Mouse (Mus musculus) midbrain, postnatal 0 days (tissue): ENCODE data around the gene Aftph. TPM values are rescaled to one million over a fixed set of nuclear protein-coding genes. Genes with fewer than 3 reads are reported as not detected.

Source experiments
- ATAC-seq: fragments of 200-750 bp; cut with Nextera tagmentation; 2 replicates; pipeline ENCODE4 v1.8.0; 2017; ENCODE audit warnings: moderate number of reproducible peaks, mild to moderate bottlenecking, moderate TSS enrichment, moderate library complexity; ENCODE audit not compliant: low FRiP score
- DNase-seq: peaks from one replicate; pipeline ENCODE4 v3.0.0-alpha.2; 2015; ENCODE audit warnings: low spot score
- H3K27ac ChIP-seq: fragments of 300-500 bp; sonication (generic); 2 replicates; pipeline ENCODE4 v1.5.1; 2014; ENCODE audit warnings: low read depth, mild to moderate bottlenecking, low read length, mixed read lengths
- H3K27me3 ChIP-seq: fragments of 300-500 bp; sonication (generic); 2 replicates; pipeline ENCODE4 v1.6.1; 2014; ENCODE audit warnings: low read length, control low read depth, mixed read lengths; ENCODE audit not compliant: insufficient read depth
- H3K36me3 ChIP-seq: fragments of 300-500 bp; sonication (generic); 2 replicates; pipeline ENCODE4 v1.6.1; 2014; ENCODE audit warnings: low read length, control low read depth, mixed read lengths; ENCODE audit not compliant: insufficient read depth
- H3K4me1 ChIP-seq: fragments of 300-500 bp; sonication (generic); 2 replicates; pipeline ENCODE4 v1.6.1; 2014; ENCODE audit warnings: mild to moderate bottlenecking, control low read depth, antibody characterized with exemption, low read length, mixed read lengths; ENCODE audit not compliant: insufficient read depth
- H3K4me2 ChIP-seq: fragments of 300-500 bp; sonication (generic); 2 replicates; pipeline ENCODE4 v1.6.1; 2014; ENCODE audit warnings: low read depth, mild to moderate bottlenecking, low read length, mixed read lengths; ENCODE audit not compliant: poor library complexity, severe bottlenecking
- H3K4me3 ChIP-seq: fragments of 300-500 bp; sonication (generic); 2 replicates; pipeline ENCODE4 v1.5.1; 2014; ENCODE audit warnings: low read depth, mild to moderate bottlenecking, low read length, moderate library complexity
- H3K9ac ChIP-seq: fragments of 300-500 bp; sonication (generic); replicated peaks from 2 replicates; pipeline ENCODE4 v1.6.1; 2014; ENCODE audit warnings: mild to moderate bottlenecking, low read length, moderate library complexity, mixed read lengths; ENCODE audit not compliant: poor library complexity, severe bottlenecking
- H3K9me3 ChIP-seq: fragments of 300-500 bp; sonication (generic); 2 replicates; pipeline ENCODE4 v1.6.1; 2016; ENCODE audit warnings: low read length, control low read depth
- CTCF ChIP-seq: IDR thresholded peaks from 2 replicates; pipeline ENCODE4 v1.5.1; 2016; ENCODE audit warnings: antibody characterized with exemption, mild to moderate bottlenecking
- WGBS: fragments of 180-500 bp; shearing (Covaris S2); extraction: QIAGEN DNeasy Blood & Tissue Kit; methylation state at CpG from one replicate; pipeline ENCODE4 v1.1.7; 2014; 5-methylcytosine and 5-hydroxymethylcytosine counted together
- polyA plus RNA-seq: library from polyadenylated mRNA; unstranded; fragments of >200 nt; fragmentation: Nextera tagmentation; extraction: Ambion mirVana; gene quantifications from 2 replicates; pipeline ENCODE4 v1.2.1, GENCODE M21; 2015
- total RNA-seq: library from RNA; depleted of rRNA; stranded (reverse); fragments of >200 nt; gene quantifications from 2 replicates; pipeline ENCODE4 v1.2.3, GENCODE M21; 2014

Gene Aftph
- total and polyA plus RNA-seq, 2 experiments from 2014 or later, result 23.4 to 41.2 TPM

GRCm38 (mm10) chr11:20783467-20783866, 42.1 kb upstream of the Aftph start:
- H3K36me3 ChIP-seq, result no peaks in the 10 kb centered on the region
- H3K4me3 ChIP-seq, result no peak overlapping the region
- no peaks in the 10 kb centered on the region for H3K27me3 ChIP-seq
- 100% methylated on average over 1 of the region's 1 CpGs for WGBS
- TF ChIP-seq CTCF, result no peak
- ATAC-seq, result no peak
- H3K4me2 ChIP-seq, result no peak overlapping the region
- no peaks in the 10 kb centered on the region for H3K9me3 ChIP-seq
- H3K9ac ChIP-seq, result no peak overlapping the region
- no peak for DNase-seq
- H3K27ac ChIP-seq, result no peak overlapping the region
- no peaks in the 10 kb centered on the region for H3K4me1 ChIP-seq

DNA sequence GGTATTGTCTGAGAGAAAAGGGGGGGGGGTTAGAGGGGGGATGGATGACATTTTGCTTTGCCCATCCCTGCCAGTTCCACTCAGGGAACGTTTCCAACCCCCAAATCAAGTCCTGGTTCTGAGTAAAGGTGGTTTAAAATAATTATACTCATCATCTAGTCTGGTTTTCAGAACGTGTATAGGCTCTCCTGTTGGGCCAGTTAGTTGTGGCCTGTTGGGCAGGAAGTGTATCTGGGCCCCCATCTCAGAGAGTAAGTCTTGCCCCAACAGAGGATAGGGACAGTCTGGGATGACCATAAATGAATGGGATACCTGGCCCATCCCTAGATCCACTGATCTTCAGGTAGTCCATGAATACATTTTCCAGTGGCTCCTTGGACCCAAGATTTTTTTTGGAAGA, 41.2 kb upstream of the Aftph start:
- WGBS, result 67% methylated on average over 2 of the region's 2 CpGs
- no peak for TF ChIP-seq CTCF
- no peaks in the 10 kb centered on the region for H3K36me3 ChIP-seq
- no peak overlapping the region for H3K27ac ChIP-seq
- ATAC-seq, result no peak
- no peaks in the 10 kb centered on the region for H3K27me3 ChIP-seq
- H3K4me2 ChIP-seq, result no peak overlapping the region
- no peak overlapping the region for H3K9ac ChIP-seq
- no peak for DNase-seq
- no peak overlapping the region for H3K4me3 ChIP-seq
- no peaks in the 10 kb centered on the region for H3K4me1 ChIP-seq
- H3K9me3 ChIP-seq, result no peaks in the 10 kb centered on the region

- Histone ChIP-seq H3K4me2 (no peak overlapping the region), H3K4me3 (no peak overlapping the region), H3K27ac (no peak overlapping the region), H3K4me1 (no peaks in the 10 kb centered on the region), H3K27me3 (no peaks in the 10 kb centered on the region), H3K9me3 (no peaks in the 10 kb centered on the region), H3K9ac (no peak overlapping the region), H3K36me3 (no peaks in the 10 kb centered on the region)
- DNase-seq (no peak), ATAC-seq (no peak)
- WGBS, result 87% methylated on average over 4 of the region's 4 CpGs
- TF ChIP-seq CTCF, result no peak
These were observed 38.9 kb upstream of the Aftph start for GRCm38 (mm10) chr11:20780312-20780711.

DNA sequence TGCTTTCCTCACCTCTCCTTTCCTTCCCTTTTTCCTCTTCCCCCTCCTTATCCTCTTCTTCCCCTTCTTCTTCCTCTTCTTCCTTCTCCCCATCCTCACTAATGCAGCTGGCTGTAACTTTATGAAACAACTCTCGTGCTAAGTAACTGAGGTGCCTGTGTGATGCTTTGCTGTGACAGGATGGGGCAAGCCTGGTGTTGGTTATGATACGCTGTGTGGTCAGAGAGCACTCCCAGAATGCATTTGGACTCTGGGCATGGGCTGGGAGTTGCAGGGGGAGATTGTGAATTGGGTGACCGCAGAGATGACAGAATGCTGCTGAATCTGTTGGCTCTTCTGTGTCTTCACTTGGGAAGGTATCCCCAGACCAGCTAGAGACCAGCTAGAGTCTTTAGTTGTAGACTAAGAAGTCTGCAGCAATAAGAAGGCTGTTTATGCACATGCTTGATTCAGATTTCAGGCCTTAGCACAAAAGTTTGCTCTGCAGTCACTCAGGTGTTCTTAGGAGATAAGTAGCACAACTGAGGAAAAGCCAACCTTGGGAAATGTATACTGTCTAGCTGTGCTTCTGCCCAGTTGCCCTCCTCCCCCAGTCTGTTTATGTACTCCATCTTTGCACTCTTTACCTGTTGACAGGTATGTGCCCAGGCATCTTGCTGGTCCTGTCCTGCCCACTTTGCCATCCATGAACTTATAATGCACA, 37.6 kb upstream of the Aftph start:
- DNase-seq (no peak), ATAC-seq (no peak)
- Histone ChIP-seq H3K9me3 (no peaks in the 10 kb centered on the region), H3K4me1 (no peaks in the 10 kb centered on the region), H3K4me3 (no peak overlapping the region), H3K27ac (no peak overlapping the region), H3K9ac (no peak overlapping the region), H3K27me3 (no peaks in the 10 kb centered on the region), H3K36me3 (no peaks in the 10 kb centered on the region), H3K4me2 (no peak overlapping the region)
- 93% methylated on average over 3 of the region's 3 CpGs for WGBS
- TF ChIP-seq CTCF, result no peak

DNA sequence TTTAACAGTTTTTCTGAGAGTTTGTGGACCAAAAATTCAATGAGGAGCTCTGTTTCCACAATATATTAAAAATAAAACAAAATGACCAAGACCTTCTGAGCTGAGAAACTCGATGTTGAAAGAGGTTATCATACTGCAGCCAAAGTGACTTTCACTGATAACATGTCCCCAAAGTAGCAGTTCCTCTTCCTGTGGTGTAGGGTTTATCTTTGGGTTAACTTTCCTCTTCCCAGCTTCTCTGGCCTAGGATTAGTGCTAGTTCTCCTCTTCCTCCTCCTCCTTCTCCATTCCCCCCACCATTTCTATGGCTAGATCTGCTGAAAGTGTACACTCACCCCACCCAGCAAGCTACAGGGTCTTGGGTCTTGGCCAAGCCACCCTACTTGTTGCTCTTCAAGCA, 36.9 kb upstream of the Aftph start:
- no peaks in the 10 kb centered on the region for H3K9me3 ChIP-seq
- DNase-seq (no peak), ATAC-seq (no peak)
- no peak overlapping the region for H3K4me2 ChIP-seq
- H3K36me3 ChIP-seq, result no peaks in the 10 kb centered on the region
- no peak overlapping the region for H3K27ac ChIP-seq
- 75% methylated on average over 1 of the region's 1 CpGs for WGBS
- no peaks in the 10 kb centered on the region for H3K4me1 ChIP-seq
- no peaks in the 10 kb centered on the region for H3K27me3 ChIP-seq
- no peak overlapping the region for H3K9ac ChIP-seq
- H3K4me3 ChIP-seq, result no peak overlapping the region
- no peak for TF ChIP-seq CTCF

DNA sequence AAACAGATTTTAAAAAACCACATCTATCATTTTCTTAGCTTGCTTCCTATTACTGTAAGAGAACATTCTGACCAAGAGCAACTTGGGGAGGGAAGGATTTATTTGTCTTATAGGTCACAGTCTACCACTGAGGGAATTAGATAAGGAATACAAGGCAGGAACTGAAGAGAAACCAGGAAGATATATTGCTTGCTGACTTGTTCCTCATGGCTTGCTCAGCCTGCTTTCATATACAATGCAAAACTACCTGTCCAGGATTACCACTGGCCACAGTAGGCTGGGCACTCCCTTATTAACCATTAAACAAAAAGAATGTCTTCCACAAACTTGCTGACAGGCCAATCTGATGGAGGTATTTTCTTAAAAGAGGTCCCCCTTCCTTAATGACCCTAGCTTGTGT, 35.3 kb upstream of the Aftph start:
- Histone ChIP-seq H3K4me1 (no peaks in the 10 kb centered on the region), H3K27me3 (no peaks in the 10 kb centered on the region), H3K27ac (no peak overlapping the region), H3K9ac (no peak overlapping the region), H3K4me2 (no peak overlapping the region), H3K4me3 (no peak overlapping the region), H3K36me3 (no peaks in the 10 kb centered on the region), H3K9me3 (no peaks in the 10 kb centered on the region)
- ATAC-seq (no peak), DNase-seq (no peak)
- no peak for TF ChIP-seq CTCF
